Mouse (Mus musculus) brain, embryonic 18.5 days (tissue): ENCODE results near the gene Psmb10.
A peak's percentile ranks its signal among the peaks of the same experiment; 100 is the strongest.

ENCODE experiments used
- DNase-seq: peaks from one replicate; pipeline ENCODE4 v3.0.0-alpha.2; 2012; ENCODE audit warnings: low read depth, low spot score

Psmb10 gene

DNA sequence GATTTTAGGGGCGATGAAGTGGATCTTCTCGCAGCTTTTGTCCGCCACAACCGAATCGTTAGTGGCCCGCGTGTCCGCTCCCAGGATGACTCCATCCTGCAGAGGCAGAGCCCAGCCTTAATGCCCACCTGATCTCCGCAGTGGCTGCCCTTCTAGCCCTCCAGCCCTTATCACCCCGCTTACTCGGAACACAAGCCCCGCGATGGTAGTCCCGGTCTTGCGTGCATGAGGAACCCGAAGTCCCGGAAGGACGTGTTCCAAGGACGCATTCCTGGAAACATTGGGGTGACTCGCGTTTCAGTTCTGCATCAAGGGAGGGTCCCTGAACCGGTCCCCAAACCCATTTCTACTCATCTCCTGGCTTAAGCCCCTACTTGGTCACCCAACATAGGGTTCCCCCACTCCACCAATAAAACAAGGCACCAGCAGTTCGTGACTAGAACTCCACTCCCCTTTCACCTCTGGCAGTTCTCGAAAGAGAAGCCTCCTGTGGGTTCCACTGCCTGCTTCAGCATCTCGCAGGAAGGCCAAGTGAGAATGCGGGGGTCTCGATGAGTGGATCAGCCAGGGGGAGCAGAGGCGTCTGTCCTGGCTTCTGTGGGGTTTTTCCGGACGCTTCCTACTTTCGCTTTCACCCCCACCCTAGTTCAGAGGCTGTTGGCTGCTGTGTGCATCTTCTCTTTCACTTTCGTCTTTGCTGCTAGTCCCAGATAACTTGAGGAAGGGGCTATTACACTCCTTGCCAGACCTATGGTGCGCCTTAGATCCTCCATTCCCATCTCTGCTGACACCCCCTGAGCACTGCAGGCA is 543 bp downstream of the Psmb10 start:
- no peak for DNase-seq

DNA sequence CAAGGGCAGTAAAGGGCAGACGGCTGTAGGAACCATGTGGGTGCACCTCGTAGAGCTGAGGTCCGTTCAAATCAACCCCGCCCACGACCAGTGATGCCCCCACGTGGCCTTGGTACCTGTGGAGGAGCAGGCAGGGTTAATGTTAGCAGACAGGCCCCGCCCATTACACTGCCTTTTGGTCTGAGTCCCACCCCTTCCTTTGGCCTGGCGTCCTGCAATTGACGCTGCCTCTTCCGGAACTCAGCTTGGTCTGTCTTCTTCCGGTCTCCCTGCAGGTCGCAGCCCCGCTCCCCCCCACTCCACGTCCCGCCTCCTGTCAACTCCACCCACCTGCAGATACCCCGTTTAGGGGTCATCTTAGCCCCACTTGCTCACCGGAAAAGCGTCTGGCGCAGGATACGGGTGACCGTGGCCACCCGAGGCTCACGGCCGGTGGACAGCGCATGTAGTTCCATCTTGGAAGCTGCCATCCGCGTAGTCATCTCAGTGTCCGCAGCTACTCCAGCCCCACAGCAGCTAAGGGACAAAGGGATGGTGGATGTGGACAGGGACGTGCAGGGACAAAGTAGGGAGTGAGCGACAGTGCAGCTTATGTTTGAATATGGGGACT is 1.3 kb downstream of the Psmb10 start:
- DNase-seq: peak; percentile 83

DNA sequence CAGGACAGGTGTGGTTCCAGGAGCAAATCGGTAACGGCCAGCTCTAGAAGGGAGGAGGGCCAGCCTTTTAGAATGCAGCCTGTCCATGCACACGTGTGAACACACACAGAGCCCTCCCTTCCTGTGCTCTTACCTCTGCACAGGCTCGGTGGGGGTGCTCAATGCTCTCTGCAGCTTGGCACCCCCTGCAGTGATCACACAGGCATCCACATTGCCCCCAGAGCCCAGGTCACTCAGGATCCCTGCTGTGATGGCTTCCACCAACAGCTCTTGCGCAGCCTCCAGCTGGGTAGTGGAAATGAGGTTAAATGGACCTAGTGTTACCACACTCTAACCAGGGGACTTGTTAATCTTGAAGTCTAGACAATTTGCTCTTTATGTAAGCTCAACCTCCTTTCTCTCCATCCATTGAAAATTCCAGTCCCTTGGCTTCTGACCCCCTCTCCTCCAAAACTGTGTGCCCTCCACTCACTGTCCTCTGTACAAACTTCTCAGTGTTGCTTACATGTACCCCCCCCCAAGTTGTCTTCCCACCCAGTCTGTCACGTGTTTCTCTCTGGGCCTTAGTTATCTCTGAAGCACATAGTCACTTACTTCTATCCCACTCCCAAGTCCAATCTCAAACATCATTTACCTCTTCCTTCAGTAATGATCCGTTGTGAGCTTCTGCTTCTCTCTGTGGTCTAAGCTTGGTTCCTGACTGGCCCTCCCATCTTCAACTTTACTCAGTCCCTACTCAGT is 2.2 kb downstream of the Psmb10 start:
- no peak for DNase-seq

DNA sequence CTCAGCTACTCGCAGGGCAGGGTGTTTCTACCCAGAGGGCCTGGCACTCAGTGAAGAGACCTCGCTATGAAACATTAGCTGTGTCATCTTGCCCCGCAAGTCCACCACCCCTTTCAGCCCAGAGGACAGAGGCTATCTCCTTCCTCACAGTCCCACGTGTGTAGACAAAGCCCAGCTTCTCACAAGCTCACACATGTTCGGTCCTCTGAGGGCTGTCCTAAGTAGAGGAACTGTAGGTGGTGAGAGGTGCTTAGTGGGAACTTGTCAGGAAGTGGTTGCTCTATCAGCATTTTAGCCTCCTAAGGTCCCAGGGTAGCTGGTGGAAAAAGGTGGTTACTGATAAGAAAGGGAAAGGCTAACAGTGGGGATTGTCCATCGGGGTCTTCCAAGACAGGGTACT is 3.1 kb downstream of the Psmb10 start:
- DNase-seq: no peak

DNA sequence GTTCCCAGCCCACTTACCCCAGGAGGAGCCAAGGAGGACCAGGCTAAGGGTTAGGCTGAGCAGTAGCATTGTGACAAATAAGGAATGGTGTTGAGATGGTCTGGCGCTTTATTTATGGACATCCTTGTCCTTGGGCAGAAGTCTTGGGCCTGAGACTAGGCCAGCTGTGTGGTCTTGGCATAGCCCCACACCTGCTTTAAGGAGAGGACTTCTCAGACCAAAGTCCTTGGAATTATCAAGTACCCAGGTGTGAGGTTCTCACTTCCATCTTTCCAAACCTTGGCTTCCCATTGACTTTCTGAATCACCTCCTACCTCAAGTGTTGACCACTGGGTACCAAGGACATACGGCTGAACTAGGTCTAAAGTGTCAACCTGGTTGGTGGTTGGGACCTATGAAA is 4.5 kb downstream of the Psmb10 start, which contains the start of gene Ctrl:
TSS of gene Ctrl (minus strand) at position 101 of the 400 bp plus-strand sequence.
- DNase-seq: no peak

DNA sequence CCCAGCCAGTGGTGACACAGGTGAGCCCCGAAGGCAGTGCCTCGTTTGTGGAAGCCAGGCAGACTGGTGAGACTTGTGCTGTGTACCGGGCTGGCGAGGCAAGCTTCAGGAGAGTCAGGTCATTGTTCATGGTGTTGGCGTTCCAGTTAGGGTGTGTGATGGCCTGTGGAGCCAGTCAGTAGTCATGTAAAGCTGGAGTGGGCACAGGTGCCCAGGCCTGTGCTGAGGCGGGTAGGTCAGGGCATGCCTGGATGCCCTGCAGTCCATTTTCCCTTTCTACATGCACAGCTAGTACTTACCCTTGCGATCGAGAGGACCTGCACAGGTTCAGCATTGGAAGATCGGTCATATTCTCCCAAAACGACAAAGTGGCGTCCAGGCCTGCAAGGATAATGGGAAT is 5.7 kb downstream of the Psmb10 start:
- DNase-seq: no peak

DNA sequence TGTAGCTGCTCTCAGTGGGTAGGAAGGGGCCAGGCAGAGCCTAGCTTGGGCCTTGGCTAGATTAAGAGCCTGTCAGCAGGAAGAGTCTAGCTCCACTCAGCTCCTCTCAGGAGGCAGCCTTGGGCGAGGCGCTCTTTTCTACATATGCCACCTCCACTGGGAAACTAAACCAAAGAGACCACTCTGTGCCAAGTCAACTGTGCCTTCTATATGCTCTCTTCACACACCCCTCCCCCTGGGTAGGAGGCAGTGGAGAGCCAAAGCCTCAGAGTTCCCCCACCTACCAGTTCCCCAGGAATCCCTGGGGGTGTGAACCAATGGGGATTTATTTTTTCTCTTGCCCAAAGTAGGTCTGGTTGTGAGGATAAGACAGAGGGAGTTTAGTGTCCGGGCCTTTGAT is 7.0 kb downstream of the Psmb10 start:
- DNase-seq: no peak

DNA sequence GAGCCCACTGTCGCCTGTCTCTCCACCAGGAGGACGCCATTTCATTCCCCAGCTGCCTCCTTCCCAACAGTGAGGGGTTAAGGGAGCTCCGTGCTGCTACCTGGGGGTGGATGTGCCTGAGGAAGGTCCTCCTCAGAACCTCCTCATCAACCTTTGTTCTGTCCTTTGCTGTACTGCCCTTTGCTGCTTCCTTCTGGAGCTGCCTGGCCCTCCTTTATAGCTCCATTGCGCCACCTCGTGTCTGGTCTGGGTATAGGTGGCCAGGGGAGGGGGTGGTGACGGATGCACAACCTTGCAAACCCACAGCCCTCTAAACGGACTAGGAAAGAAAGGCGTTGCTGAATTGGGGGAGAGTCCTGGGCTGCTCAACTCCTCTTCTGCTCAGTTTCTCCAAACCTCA is 7.6 kb downstream of the Psmb10 start:
- DNase-seq: no peak

DNA sequence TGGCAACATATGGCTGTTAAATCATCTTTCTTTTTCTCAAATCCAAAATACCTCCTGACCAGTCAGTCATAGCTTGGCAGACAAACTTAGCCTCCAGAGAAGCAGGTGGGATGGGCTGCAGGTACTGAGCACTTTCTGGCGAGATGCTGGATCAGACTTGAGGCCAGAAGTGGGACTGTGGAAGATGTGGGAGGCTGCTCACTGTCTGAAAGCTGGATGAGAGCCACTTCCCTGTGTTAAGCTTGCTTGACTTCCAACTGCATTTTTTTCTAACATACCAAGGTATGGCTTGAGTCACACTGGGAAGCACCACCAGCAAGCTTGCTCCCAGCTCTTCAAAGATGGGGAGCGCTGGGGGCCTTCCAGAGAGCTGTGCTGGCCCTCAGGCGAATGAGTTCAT is 13.1 kb downstream of the Psmb10 start:
- no peak for DNase-seq

DNA sequence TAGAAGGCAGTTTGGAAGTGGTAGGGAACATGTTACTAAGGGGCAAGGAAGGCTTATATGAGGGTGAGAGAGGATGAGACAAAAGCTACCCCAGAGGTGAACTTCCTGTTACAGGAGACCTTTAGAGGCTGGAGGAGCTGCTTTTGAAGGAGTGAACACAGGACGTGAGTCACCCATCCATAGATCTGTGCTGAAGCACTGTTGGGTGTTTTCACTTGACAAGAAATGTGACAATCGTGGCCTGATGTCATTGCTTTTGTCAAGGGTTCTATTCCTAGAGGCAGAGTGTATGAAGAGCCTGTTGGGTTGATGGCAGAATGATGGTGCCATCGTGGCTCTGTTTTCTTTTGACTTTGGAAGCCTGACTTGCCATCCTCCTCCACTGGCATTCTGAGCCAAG is 18.9 kb downstream of the Psmb10 start:
- no peak for DNase-seq

DNA sequence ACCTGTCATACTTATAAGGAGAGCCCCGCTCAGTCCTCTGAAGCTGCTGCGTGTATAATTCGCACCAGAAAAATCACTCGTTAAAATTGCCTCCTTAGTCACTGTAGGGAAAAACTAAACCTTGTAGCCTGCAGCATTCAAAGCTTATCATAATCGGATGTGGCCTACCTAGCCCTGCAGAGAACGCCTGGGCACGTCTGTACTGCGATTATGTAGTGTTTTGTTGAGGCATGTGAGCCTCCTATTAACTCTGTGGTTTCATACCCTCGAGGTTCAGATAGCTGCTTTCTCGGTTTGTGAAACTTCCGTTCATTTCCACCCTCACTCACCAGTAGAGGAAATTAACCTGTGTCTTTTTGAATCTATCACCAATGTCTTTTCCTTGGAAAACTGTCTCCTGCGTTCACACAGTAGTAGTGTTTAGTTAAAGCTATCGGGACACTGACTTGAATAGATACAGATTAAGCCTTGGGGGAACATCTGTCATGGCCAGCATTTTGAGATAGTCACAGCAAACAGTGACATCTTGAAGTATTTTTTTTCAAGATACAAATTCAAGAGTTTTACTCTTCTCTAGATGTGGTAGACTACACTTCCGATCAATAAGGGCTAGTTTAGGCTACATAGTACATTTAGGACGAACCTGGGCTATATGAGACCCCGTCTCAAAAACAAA is 37.2 kb downstream of the Psmb10 start:
- no peak for DNase-seq

DNA sequence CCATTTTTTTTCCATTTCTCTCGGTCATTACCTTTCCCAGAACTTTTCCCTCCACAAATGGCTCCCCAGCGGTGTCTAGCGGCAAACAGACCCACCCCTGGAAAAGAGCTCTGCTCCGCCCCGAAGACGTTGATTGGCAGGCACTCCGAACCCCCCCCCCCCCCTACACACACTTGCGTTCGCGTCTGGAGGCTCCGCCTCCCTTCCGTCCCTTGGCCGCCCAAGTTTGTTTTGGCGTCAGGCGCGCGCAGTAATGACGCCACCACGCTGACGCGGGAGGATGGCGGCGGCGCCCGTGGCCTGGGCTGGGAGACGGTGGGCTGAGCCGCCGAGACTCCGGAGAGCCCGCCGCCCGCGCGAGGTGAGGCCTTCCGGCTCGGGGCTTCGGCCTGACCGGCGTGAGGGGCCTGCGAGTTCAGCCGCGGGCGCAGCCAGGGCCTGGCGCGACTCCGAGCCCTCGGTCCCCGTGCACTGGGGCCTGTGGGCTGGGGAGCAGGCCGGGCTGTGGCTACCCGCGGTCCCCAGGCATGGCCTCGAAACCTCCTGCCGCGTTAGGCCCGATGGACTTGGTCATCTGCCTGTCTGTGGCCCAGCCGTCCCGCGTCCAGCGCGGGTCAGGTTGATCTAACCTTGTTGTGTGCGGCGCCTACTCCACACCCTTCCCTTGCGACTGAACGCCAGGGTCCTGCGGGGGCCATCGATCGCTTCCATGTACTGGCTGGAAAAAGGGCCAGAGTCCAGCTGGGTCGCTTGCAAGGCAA is 37.9 kb downstream of the Psmb10 start, which contains the start of gene Pskh1:
TSS of gene Pskh1 (plus strand) at position 262 of the 761 bp plus-strand sequence.
- DNase-seq: peak; percentile 87

DNA sequence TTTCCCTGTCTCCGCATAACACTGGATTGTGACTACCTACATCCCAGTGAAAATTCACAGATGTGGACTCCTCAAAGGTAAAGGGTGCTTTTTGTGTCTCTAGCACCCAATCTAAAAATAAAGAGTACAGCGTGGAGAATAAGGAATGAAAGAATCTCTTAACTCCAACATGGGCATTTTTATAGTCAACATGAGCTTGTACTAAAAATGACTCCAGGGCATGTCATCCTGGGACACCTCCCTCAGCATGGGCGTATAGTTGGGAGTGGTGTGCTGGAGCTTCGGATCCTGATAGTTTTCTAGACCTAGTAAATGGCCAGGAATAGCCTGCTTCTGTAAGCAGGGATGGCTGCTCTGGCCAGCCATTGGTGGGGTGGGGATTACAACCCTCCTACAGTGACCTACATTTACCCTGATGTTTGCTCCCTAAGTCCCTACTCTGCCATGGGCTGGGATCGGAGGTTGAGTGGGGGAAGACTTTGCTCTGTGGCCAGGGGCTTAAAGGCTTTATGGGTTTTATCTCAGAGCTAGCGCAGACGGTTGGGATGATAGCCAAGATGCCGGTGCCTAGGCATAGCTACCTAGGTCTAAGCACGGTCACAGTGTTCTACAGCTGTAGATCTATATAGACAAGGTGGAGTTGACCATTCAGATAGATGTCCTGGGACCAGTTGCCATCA is 40.3 kb downstream of the Psmb10 start:
- DNase-seq: no peak

DNA sequence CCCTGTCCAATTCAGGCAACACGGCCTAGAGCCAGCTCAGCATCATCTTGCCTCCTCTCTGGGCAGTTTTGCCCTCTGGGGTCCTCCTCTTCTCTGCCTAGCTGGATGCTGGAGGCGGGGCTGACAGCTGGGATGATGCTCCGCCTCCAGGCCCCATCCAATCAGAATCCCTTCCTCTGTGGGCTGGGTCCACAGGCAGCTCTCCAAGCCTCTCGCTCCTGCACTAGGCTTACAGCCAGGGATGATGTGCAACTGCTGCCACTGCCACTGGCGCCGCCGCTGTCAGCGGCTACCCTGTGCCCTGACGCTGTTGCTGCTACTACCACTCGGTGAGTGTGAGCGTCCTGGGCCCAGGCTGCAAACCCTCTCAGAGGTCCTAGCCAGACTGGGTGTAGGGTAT is 44.9 kb downstream of the Psmb10 start, which contains the start of gene Nrn1l:
TSS of gene Nrn1l (plus strand) at position 229 of the 400 bp plus-strand sequence.
- no peak for DNase-seq

DNA sequence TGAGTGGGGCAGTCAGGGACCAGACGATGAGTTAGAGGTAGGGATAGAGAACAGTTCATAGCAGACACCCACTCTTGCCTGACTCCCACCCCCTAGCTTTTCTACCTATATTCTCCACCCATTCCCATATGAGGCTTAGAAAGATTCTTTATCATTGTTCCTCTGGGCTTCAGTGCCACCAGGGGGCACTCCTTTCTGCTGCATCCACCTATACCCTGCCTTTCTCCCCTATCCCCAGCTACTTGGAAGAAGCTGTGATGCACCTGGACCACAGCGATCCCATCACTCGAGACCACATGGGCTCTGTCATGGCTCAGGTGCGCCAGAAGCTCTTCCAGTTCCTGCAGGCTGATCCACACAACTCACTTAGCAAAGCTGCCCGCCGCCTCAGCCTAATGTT is 45.8 kb downstream of the Psmb10 start:
- DNase-seq: no peak

DNA sequence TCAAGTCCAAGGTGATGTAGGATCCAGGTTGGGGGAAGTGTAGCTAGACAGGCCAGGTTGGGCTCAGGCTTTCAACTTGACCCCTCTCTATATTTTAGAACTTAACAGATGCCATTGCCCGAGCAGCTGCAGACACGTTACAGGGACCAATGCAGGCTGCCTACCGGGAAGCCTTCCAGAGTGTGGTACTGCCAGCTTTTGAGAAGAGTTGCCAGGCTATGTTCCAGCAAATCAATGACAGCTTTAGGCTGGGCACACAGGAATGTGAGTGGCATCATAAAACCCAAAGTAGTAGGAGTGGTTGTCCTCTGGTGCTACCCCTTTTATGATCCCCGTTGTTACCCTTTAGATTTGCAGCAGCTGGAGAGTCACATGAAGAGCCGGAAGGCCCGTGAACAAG is 47.4 kb downstream of the Psmb10 start:
- DNase-seq: no peak

DNA sequence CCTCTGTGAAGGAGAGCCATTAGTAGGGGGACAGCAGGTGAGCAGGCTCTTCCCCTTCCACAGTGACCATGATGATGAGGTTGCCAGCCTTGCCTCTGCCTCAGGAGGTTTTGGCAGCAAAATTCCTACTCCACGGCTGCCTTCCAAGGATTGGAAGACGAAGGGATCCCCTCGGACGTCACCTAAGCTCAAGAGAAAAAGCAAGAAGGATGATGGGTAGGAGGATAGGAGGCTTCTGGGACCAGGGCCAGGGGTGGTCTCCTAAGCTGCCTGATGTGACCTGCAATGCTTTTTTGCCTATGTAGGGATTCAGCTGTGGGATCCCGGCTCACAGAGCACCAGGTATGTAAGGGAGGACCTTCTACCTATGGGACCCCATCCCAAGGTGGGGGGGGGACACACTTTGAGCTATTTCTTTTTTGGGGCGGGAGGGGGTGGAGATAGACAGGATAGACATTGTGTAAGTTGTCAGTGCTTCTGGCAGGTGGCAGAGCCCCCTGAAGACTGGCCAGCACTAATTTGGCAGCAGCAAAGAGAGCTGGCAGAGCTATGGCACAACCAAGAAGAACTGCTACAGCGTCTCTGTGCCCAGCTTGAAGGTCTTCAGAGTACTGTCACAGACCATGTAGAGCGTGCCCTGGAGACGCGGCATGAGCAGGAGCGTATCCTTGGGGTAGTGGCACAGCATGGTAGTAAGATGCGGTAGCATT is 48.3 kb downstream of the Psmb10 start:
- no peak for DNase-seq
